Mouse (Mus musculus) heart, adult 2 months (tissue): ENCODE measurements around the gene Crybg2. TPM values are rescaled to one million over a fixed set of nuclear protein-coding genes. Genes with fewer than 3 reads are reported as not detected.

Experiments
- DNase-seq, 2 experiments: peaks; one replicate each; pipeline ENCODE4 v3.0.0; 2021
- H3K27ac ChIP-seq: fragments of 200-600 bp; 2 replicates; pipeline ENCODE4 v1.8.1; 2022
- H3K27me3 ChIP-seq: fragments of 200-500 bp; 2 replicates; pipeline ENCODE4 v1.6.1; 2012; ENCODE audit warnings: mild to moderate bottlenecking, low read length, inconsistent platforms, mixed read lengths; ENCODE audit not compliant: control insufficient read depth, insufficient read depth
- H3K36me3 ChIP-seq: fragments of 200-500 bp; 2 replicates; pipeline ENCODE4 v1.6.1; 2012; ENCODE audit warnings: low read length, inconsistent platforms; ENCODE audit not compliant: control insufficient read depth, insufficient read depth
- H3K4me1 ChIP-seq: fragments of 200-500 bp; 2 replicates; pipeline ENCODE4 v1.6.1; 2011; ENCODE audit warnings: low read length; ENCODE audit not compliant: control insufficient read depth, insufficient read depth
- H3K4me3 ChIP-seq: fragments of 200-600 bp; 2 replicates; pipeline ENCODE4 v1.8.1; 2022
- H3K79me2 ChIP-seq: fragments of 200-500 bp; replicated peaks from 2 replicates; pipeline ENCODE4 v1.6.1; 2012; ENCODE audit warnings: mild to moderate bottlenecking, inconsistent platforms, low read length, moderate library complexity, mixed read lengths; ENCODE audit not compliant: control insufficient read depth, insufficient read depth
- H3K9ac ChIP-seq: fragments of 200-500 bp; 2 replicates; pipeline ENCODE4 v1.6.1; 2012; ENCODE audit warnings: low read depth, mild to moderate bottlenecking, control low read depth, inconsistent platforms, low read length, mixed read lengths
- CTCF ChIP-seq: fragments of 200-600 bp; IDR thresholded peaks from 2 replicates; pipeline ENCODE4 v1.8.1; 2022; ENCODE audit warnings: antibody characterized with exemption, mild to moderate bottlenecking, moderate library complexity
- EP300 ChIP-seq: fragments of 200-500 bp; IDR thresholded peaks from 2 replicates; pipeline ENCODE4 v1.6.1; 2011; ENCODE audit warnings: low read depth, low read length, control low read depth; ENCODE audit not compliant: insufficient read depth
- POLR2A ChIP-seq: fragments of 200-500 bp; IDR thresholded peaks from 2 replicates; pipeline ENCODE4 v1.6.1; 2011; ENCODE audit warnings: mild to moderate bottlenecking, low read depth, low read length, control low read depth; ENCODE audit not compliant: insufficient read depth
- WGBS: fragments of 180-500 bp; shearing (Covaris S2); methylation state at CpG from one replicate; pipeline ENCODE4 v1.1.7; 2018; 5-methylcytosine and 5-hydroxymethylcytosine counted together
- intact Hi-C: fragments of 180-260 bp; cut with DNase I; formaldehyde crosslinking; loops from one replicate; pipeline ENCODE4 v1.15.1; 2025
- polyA plus RNA-seq: library from polyadenylated mRNA; depleted of rRNA; stranded (reverse); fragments of >200 nt; gene quantifications from 2 replicates; pipeline ENCODE4 v1.2.3, GENCODE M21; 2012
- total RNA-seq, 2 experiments: library from RNA; stranded (reverse); gene quantifications; 2 replicates each; pipeline ENCODE4 v1.2.3; 2021

Crybg2 gene
- total and polyA plus RNA-seq, 3 experiments, result 0.49 TPM; not detected in 2

DNA sequence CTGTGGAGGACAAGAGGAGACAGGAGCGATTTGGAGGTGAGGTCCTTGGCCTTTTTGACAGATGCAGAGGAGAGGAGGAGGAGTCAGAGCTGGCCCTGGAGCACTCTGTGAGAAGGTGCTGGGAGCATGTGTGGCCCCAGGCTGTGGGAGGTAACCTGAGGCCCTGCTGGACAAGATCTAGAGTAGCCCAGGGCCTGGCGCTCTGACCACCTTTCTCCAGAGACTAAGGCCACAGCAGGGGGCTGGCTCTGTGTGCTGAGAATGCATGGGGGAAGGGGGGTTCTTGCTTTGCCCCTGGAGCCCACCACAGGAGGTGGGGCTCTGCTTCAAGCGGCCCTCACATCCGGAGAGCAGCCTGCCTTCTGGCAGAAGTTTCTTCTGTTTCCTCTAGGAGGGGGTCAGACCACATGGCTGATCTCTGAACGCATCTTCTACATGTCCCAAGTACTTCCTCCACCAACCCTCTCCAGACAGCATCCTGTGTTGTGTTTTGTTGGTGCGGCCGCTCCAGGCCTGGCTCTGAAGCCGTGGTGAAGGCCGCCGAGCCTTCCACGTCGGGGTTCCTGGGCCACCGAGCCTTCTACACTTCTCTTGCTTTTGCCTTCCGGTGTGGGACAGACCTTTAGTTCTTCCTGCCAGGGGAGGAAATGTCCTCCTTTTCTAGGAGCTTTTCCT lies 57.6 kb downstream of the Crybg2 start:
- no peak overlapping the region for H3K9ac ChIP-seq
- no peak overlapping the region for H3K27ac ChIP-seq
- 35% methylated on average over 14 of the region's 14 CpGs for WGBS
- no peak overlapping the region for H3K4me3 ChIP-seq
- no peaks in the 10 kb centered on the region for H3K27me3 ChIP-seq
- TF ChIP-seq EP300 (no peak), CTCF (no peak), POLR2A (no peak)
- H3K4me1 ChIP-seq, result no peaks in the 10 kb centered on the region
- DNase-seq, result no peak
- no peaks in the 10 kb centered on the region for H3K79me2 ChIP-seq
- no peaks in the 10 kb centered on the region for H3K36me3 ChIP-seq
- intact Hi-C loops, result no loop called here

DNA sequence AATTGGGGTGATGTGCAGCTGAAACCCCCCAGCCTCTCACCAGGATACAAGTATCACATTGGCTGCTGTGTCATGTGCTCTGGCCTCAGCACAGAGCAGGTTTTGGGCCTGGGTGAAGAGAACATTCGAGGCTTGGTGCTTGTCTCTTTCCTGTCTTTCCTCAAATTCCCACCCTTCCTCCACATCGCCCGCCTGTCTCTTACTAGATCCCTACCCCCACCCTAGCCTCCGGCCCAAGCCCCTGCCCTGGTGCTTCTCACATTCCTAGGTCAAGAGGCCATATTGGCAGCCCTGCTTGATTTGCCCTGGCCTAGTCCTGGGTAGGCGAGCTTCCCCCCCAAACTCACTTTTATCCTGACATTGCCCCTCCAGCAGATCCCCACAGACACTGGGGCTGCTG lies 58.4 kb downstream of the Crybg2 start:
- TF ChIP-seq CTCF (no peak), POLR2A (no peak), EP300 (no peak)
- intact Hi-C loops, result no loop called here
- WGBS, result 86% methylated on average over 5 of the region's 5 CpGs
- H3K9ac ChIP-seq, result no peak overlapping the region
- no peaks in the 10 kb centered on the region for H3K79me2 ChIP-seq
- no peaks in the 10 kb centered on the region for H3K4me1 ChIP-seq
- no peaks in the 10 kb centered on the region for H3K27me3 ChIP-seq
- no peak for DNase-seq
- no peaks in the 10 kb centered on the region for H3K36me3 ChIP-seq
- no peak overlapping the region for H3K27ac ChIP-seq
- no peak overlapping the region for H3K4me3 ChIP-seq

DNA sequence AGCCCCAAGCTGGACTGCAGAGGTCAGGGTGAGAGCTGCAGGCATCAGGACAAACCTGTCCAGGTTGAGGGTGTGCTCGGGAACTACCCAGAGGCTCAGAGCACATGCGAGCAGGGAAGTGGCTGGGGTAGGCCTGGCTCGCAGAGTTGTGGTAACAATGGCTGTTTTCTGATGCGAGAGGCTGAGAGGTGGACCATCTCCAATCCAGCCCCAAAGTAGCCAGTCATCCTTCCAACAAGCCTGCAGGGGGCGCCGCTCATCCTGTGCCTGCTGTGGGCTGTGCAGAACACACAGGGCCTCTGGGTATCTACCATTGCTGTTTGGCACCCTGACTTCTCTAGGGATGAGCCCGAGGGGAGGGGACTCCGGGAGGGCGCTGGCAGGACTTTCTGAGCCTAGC lies 59.0 kb downstream of the Crybg2 start:
- TF ChIP-seq CTCF (peak; percentile 27), POLR2A (no peak)
- H3K4me1 ChIP-seq, result no peaks in the 10 kb centered on the region
- intact Hi-C loops, result loop anchor here (5.0 kb wide), 1 partner anchor 82 kb away; no protein-coding TSS in a partner anchor
- WGBS, result 78% methylated on average over 9 of the region's 9 CpGs
- no peaks in the 10 kb centered on the region for H3K36me3 ChIP-seq
- H3K27me3 ChIP-seq, result no peaks in the 10 kb centered on the region
- H3K27ac ChIP-seq, result no peak overlapping the region
- no peak for DNase-seq
- no peaks in the 10 kb centered on the region for H3K79me2 ChIP-seq
- H3K9ac ChIP-seq, result no peak overlapping the region
- no peak overlapping the region for H3K4me3 ChIP-seq

DNA sequence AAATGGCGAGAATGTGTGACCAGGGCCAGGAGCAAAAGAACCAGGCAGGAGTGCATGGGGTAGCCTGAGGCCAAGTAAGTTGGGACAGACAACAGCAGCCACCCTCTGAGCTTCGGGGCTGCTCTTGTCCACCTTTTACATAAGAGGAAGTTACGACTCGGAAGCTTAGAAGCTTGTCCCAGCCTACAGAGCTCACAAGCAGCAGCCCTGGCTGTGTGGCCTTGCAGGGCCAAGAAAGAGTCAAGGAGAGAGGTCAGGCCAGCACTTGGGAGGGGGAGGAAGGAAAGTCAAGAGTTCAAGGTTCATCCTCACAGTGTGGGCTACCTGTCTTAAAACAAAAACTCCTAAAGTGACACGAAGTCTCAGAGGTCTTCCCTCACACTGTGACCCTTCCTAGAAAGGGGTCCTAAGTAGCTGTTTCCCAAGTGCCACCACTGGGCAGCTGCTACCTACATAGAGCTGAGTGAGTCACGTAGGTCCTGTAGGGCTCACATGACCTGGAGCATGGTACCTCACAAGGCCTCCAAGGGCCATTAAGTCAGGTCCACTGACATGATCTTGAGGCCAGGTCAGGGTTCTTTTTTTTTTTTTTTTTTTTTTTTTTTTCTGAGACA lies 59.7 kb downstream of the Crybg2 start:
- H3K27me3 ChIP-seq, result no peaks in the 10 kb centered on the region
- no peak overlapping the region for H3K9ac ChIP-seq
- no peak for DNase-seq
- 80% methylated on average over 6 of the region's 6 CpGs for WGBS
- TF ChIP-seq POLR2A (no peak), EP300 (no peak), CTCF (no peak)
- no peak overlapping the region for H3K27ac ChIP-seq
- no peaks in the 10 kb centered on the region for H3K4me1 ChIP-seq
- H3K79me2 ChIP-seq, result no peaks in the 10 kb centered on the region
- intact Hi-C loops, result loop anchor here (5.0 kb wide), 1 partner anchor 83 kb away; no protein-coding TSS in a partner anchor
- H3K36me3 ChIP-seq, result no peaks in the 10 kb centered on the region
- no peak overlapping the region for H3K4me3 ChIP-seq

DNA sequence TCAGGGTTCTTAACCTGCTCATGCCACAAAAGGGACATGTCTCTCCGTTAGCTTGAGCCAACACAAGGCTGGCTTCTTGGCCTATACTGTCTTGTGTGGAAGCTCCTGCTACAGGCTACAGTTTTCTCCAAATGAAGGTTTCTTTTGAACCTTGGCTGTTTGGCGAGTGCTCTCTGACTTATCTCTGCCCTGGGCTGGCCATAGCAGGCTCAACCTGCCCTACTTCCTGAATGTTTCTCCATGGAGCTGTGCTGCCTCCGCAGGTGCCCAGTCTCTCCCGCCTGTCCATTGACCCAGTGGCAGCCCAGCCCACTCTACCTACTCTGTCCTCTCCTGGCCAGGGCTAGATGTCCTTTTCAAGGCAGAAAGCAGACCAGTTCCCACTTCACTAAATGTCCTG lies 60.3 kb downstream of the Crybg2 start:
- no peak for DNase-seq
- intact Hi-C loops, result loop anchor here (5.0 kb wide), 1 partner anchor 84 kb away; no protein-coding TSS in a partner anchor

DNA sequence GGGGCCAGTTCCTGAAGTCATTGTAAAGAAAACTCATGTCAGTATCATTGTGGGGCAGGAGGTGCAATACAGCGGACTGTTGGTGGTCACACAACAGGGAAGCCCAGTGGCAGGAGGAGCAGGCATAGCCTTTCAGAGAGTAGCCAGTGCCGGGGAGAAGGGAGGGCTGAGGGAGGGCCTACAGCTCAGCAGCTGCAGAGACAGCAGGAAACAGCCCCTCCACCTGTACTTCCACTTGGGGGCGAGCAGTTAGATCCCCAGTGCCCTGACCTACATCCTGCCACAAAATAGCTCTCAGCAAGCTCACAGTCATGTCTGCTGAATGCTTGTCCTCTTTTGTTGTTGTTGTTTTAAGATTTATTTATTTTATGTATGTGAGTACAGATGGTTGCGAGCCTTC lies 61.0 kb downstream of the Crybg2 start:
- no peaks in the 10 kb centered on the region for H3K79me2 ChIP-seq
- no peak for TF ChIP-seq POLR2A
- TF ChIP-seq EP300, result no peak
- TF ChIP-seq CTCF, result no peak
- intact Hi-C loops, result loop anchor here (5.0 kb wide), 1 partner anchor 84 kb away; no protein-coding TSS in a partner anchor
- no peaks in the 10 kb centered on the region for H3K4me1 ChIP-seq
- no peak overlapping the region for H3K9ac ChIP-seq
- no peaks in the 10 kb centered on the region for H3K36me3 ChIP-seq
- H3K27me3 ChIP-seq, result no peaks in the 10 kb centered on the region
- DNase-seq, result peak in 1 of 2 experiments; percentile 37
- no peak overlapping the region for H3K4me3 ChIP-seq
- H3K27ac ChIP-seq, result no peak overlapping the region
- 54% methylated on average over 4 of the region's 4 CpGs for WGBS

More for the DNA sequence above, 60.3 kb downstream of the Crybg2 start:
- H3K27me3 ChIP-seq, result no peaks in the 10 kb centered on the region
- H3K27ac ChIP-seq, result no peak overlapping the region
- H3K9ac ChIP-seq, result no peak overlapping the region
- no peaks in the 10 kb centered on the region for H3K36me3 ChIP-seq
- TF ChIP-seq POLR2A, result no peak
- no peak for TF ChIP-seq CTCF
- TF ChIP-seq EP300, result no peak
- H3K79me2 ChIP-seq, result no peaks in the 10 kb centered on the region
- H3K4me3 ChIP-seq, result no peak overlapping the region
- no peaks in the 10 kb centered on the region for H3K4me1 ChIP-seq
- WGBS, result 80% methylated on average over 4 of the region's 4 CpGs
